Mouse (Mus musculus) liver (tissue): ENCODE results near the gene Mthfr.
A peak's percentile ranks its signal among the peaks of the same experiment; 100 is the strongest.

Experiments used
- DNase-seq: peaks from one replicate; pipeline ENCODE4 v3.0.0-alpha.2; 2020; ENCODE audit warnings: mixed read lengths

Mthfr gene

GRCm38 (mm10) chr4:148038600-148039253, at the start of gene Mthfr, which contains the start of gene Clcn6:
Gene Mthfr (plus strand): TSS chr4:148039077.
Gene Clcn6 (minus strand): TSS chr4:148038821.
- peak; percentile 99 for DNase-seq

- no peak for DNase-seq
Measured at GRCm38 (mm10) chr4:147993571-147994095, 45.2 kb upstream of the Mthfr start.

- no peak for DNase-seq
Measured at GRCm38 (mm10) chr4:147995311-147995710, 43.6 kb upstream of the Mthfr start.

- DNase-seq, result no peak
Measured at GRCm38 (mm10) chr4:148000202-148000772, 38.6 kb upstream of the Mthfr start, which contains the start of gene Nppa. Gene Nppa (plus strand): TSS chr4:148000722.

- DNase-seq, result no peak
Measured at GRCm38 (mm10) chr4:148001013-148001789, 37.7 kb upstream of the Mthfr start.

GRCm38 (mm10) chr4:148001866-148002265, 37.0 kb upstream of the Mthfr start:
- DNase-seq, result no peak

- no peak for DNase-seq
Measured at GRCm38 (mm10) chr4:148004361-148004760, 34.5 kb upstream of the Mthfr start.

GRCm38 (mm10) chr4:148008412-148008811, 30.5 kb upstream of the Mthfr start:
- peak; percentile 39 for DNase-seq

- no peak for DNase-seq
Measured at GRCm38 (mm10) chr4:148009641-148010040, 29.2 kb upstream of the Mthfr start.

- no peak for DNase-seq
Measured at GRCm38 (mm10) chr4:148011332-148011731, 27.5 kb upstream of the Mthfr start.

- no peak for DNase-seq
Measured at GRCm38 (mm10) chr4:148012216-148012615, 26.7 kb upstream of the Mthfr start.

GRCm38 (mm10) chr4:148015418-148015817, 23.5 kb upstream of the Mthfr start:
- no peak for DNase-seq

GRCm38 (mm10) chr4:148016981-148017380, 21.9 kb upstream of the Mthfr start:
- DNase-seq, result no peak

- DNase-seq, result no peak
Measured at GRCm38 (mm10) chr4:148018410-148018809, 20.5 kb upstream of the Mthfr start.

- DNase-seq, result no peak
Measured at GRCm38 (mm10) chr4:148024003-148024402, 14.9 kb upstream of the Mthfr start.

GRCm38 (mm10) chr4:148029297-148029696, 9.6 kb upstream of the Mthfr start:
- DNase-seq, result no peak

- no peak for DNase-seq
Measured at GRCm38 (mm10) chr4:148030506-148030905, 8.4 kb upstream of the Mthfr start.

- DNase-seq, result no peak
Measured at GRCm38 (mm10) chr4:148033858-148034410, 4.9 kb upstream of the Mthfr start.

- DNase-seq, result no peak
Measured at GRCm38 (mm10) chr4:148035440-148035839, 3.4 kb upstream of the Mthfr start.

- DNase-seq, result no peak
Measured at GRCm38 (mm10) chr4:148038079-148038599, 738 bp upstream of the Mthfr start.

- DNase-seq, result peak; percentile 59
Measured at GRCm38 (mm10) chr4:148039254-148040028, 564 bp downstream of the Mthfr start.
